1 mouse cellular context compared by ENCODE assay signal in genomic region chr7:127341861-127342260, GRCm38 (mm10). TPM values are rescaled to one million over a fixed set of nuclear protein-coding genes. Genes with fewer than 3 reads are reported as not detected.
"Had no signal": no experiment of that assay in that cellular context is flagged by ENCODE, and none has a peak within 500 bp of the region (broad histone marks: within the 10 kb centered on the region; RNA-seq: fewer than 3 reads in every experiment).

No protein-coding gene starts in this region.

RNA-seq across cellular contexts. Expression of gene Itgal, which starts 45.8 kb away (rescaled TPM):
- total RNA-seq: hindbrain, postnatal 0 days had no signal
